Mouse (Mus musculus) intestine, embryonic 16.5 days (tissue): ENCODE measurements around the gene Hoxd3. TPM values are rescaled to one million over a fixed set of nuclear protein-coding genes. Genes with fewer than 3 reads are reported as not detected.

Experiments
- ATAC-seq: fragments of 200-750 bp; cut with Nextera tagmentation; 2 replicates; pipeline ENCODE4 v1.8.0; 2017; ENCODE audit warnings: moderate TSS enrichment, moderate library complexity
- H3K27ac ChIP-seq: fragments of 300-500 bp; sonication (generic); 2 replicates; pipeline ENCODE4 v1.5.1; 2014; ENCODE audit warnings: mild to moderate bottlenecking, low read length
- H3K27me3 ChIP-seq: fragments of 300-500 bp; sonication (generic); replicated peaks from 2 replicates; pipeline ENCODE4 v1.6.1; 2014; ENCODE audit warnings: low read length, control low read depth, mixed read lengths; ENCODE audit not compliant: control insufficient read depth, insufficient read depth
- H3K36me3 ChIP-seq: fragments of 300-500 bp; sonication (generic); 2 replicates; pipeline ENCODE4 v1.6.1; 2014; ENCODE audit warnings: low read length, control low read depth; ENCODE audit not compliant: control insufficient read depth, insufficient read depth
- H3K4me1 ChIP-seq: fragments of 300-500 bp; sonication (generic); 2 replicates; pipeline ENCODE4 v1.6.1; 2014; ENCODE audit warnings: low read length, control low read depth, mixed read lengths; ENCODE audit not compliant: control insufficient read depth, insufficient read depth
- H3K4me2 ChIP-seq: fragments of 300-500 bp; sonication (generic); 2 replicates; pipeline ENCODE4 v1.6.1; 2014; ENCODE audit warnings: low read depth, low read length, control low read depth
- H3K4me3 ChIP-seq: fragments of 300-500 bp; sonication (generic); 2 replicates; pipeline ENCODE4 v1.5.1; 2014; ENCODE audit warnings: mild to moderate bottlenecking, low read length
- H3K9ac ChIP-seq: fragments of 300-500 bp; sonication (generic); 2 replicates; pipeline ENCODE4 v1.6.1; 2014; ENCODE audit warnings: low read depth, low read length
- H3K9me3 ChIP-seq: fragments of 300-500 bp; sonication (generic); 2 replicates; pipeline ENCODE4 v1.6.1; 2016; ENCODE audit warnings: low read length, control low read depth; ENCODE audit not compliant: control insufficient read depth
- WGBS: fragments of 180-500 bp; shearing (Covaris S2); extraction: QIAGEN DNeasy Blood & Tissue Kit; methylation state at CpG from one replicate; pipeline ENCODE4 v1.1.7; 2014; 5-methylcytosine and 5-hydroxymethylcytosine counted together
- polyA plus RNA-seq: library from polyadenylated mRNA; unstranded; fragments of >200 nt; fragmentation: Nextera tagmentation; extraction: Ambion mirVana; gene quantifications from 2 replicates; pipeline ENCODE4 v1.2.1, GENCODE M21; 2015

Gene Hoxd3
- polyA plus RNA-seq, 1 experiment from 2014 or later = 15.1 TPM

- 3% methylated on average over 16 of the region's 16 CpGs for WGBS
Measured at GRCm38 (mm10) chr2:74710929-74711543, 691 bp upstream of the Hoxd3 start.

GRCm38 (mm10) chr2:74713239-74714150 is 1.8 kb downstream of the Hoxd3 start:
- H3K4me1 ChIP-seq = peaks cover 7% of the 10 kb centered on the region; the same call in 1 of the 2 replicates
- no peak for ATAC-seq
- H3K36me3 ChIP-seq = no peaks in the 10 kb centered on the region
- peak overlapping the region; percentile 56 for H3K4me2 ChIP-seq
- no peaks in the 10 kb centered on the region for H3K9me3 ChIP-seq
- H3K4me3 ChIP-seq = peak overlapping the region; percentile 66
- no peak overlapping the region for H3K9ac ChIP-seq
- no peak overlapping the region for H3K27ac ChIP-seq
- WGBS = 20% methylated on average over 19 of the region's 19 CpGs
- peaks cover 40% of the 10 kb centered on the region for H3K27me3 ChIP-seq

More at GRCm38 (mm10) chr2:74710929-74711543, 691 bp upstream of the Hoxd3 start:
- peak overlapping the region; percentile 66 for H3K4me3 ChIP-seq
- H3K36me3 ChIP-seq = no peaks in the 10 kb centered on the region
- H3K27ac ChIP-seq = no peak overlapping the region
- H3K4me2 ChIP-seq = peak overlapping the region; percentile 43
- H3K4me1 ChIP-seq = peaks cover 7% of the 10 kb centered on the region; the same call in 1 of the 2 replicates
- H3K9ac ChIP-seq = peak overlapping the region; percentile 33; the same call in 1 of the 2 replicates
- H3K9me3 ChIP-seq = no peaks in the 10 kb centered on the region
- ATAC-seq = no peak
- peaks cover 54% of the 10 kb centered on the region for H3K27me3 ChIP-seq

GRCm38 (mm10) chr2:74714156-74714789 is 2.5 kb downstream of the Hoxd3 start:
- Histone ChIP-seq H3K36me3 (no peaks in the 10 kb centered on the region), H3K27ac (peak overlapping the region; percentile 33; the same call in 1 of the 2 replicates), H3K4me3 (peak overlapping the region; percentile 11; the same call in 1 of the 2 replicates), H3K27me3 (peaks cover 33% of the 10 kb centered on the region), H3K9me3 (no peaks in the 10 kb centered on the region), H3K4me1 (peaks cover 7% of the 10 kb centered on the region; the same call in 1 of the 2 replicates), H3K4me2 (peak overlapping the region; percentile 56), H3K9ac (no peak overlapping the region)
- 20% methylated on average over 18 of the region's 18 CpGs for WGBS
- ATAC-seq = no peak

- peak overlapping the region; percentile 33; the same call in 1 of the 2 replicates for H3K27ac ChIP-seq
- peak overlapping the region; percentile 11 for H3K4me3 ChIP-seq
- peaks cover 31% of the 10 kb centered on the region for H3K27me3 ChIP-seq
- no peaks in the 10 kb centered on the region for H3K9me3 ChIP-seq
- H3K36me3 ChIP-seq = no peaks in the 10 kb centered on the region
- peak; percentile 60 for ATAC-seq
- 5% methylated on average over 14 of the region's 14 CpGs for WGBS
- H3K9ac ChIP-seq = no peak overlapping the region
- peak overlapping the region; percentile 56 for H3K4me2 ChIP-seq
- H3K4me1 ChIP-seq = peaks cover 7% of the 10 kb centered on the region; the same call in 1 of the 2 replicates
Measured at GRCm38 (mm10) chr2:74714881-74715280, 3.2 kb downstream of the Hoxd3 start.

- H3K36me3 ChIP-seq = no peaks in the 10 kb centered on the region
- H3K4me2 ChIP-seq = peak overlapping the region; percentile 56
- H3K4me1 ChIP-seq = peaks cover 7% of the 10 kb centered on the region; the same call in 1 of the 2 replicates
- no peaks in the 10 kb centered on the region for H3K9me3 ChIP-seq
- H3K27ac ChIP-seq = no peak overlapping the region
- H3K9ac ChIP-seq = no peak overlapping the region
- peak; percentile 66 for ATAC-seq
- peak overlapping the region; percentile 29 for H3K4me3 ChIP-seq
- peaks cover 28% of the 10 kb centered on the region for H3K27me3 ChIP-seq
- WGBS = 3% methylated on average over 26 of the region's 26 CpGs
Measured at GRCm38 (mm10) chr2:74715504-74716241, 3.9 kb downstream of the Hoxd3 start.

GRCm38 (mm10) chr2:74720384-74720783 is 8.7 kb downstream of the Hoxd3 start:
- ATAC-seq = no peak
- H3K4me3 ChIP-seq = no peak overlapping the region
- H3K27me3 ChIP-seq = peaks cover 35% of the 10 kb centered on the region
- H3K9me3 ChIP-seq = no peaks in the 10 kb centered on the region
- H3K27ac ChIP-seq = no peak overlapping the region
- 26% methylated on average over 2 of the region's 2 CpGs for WGBS
- no peak overlapping the region for H3K9ac ChIP-seq
- H3K4me2 ChIP-seq = no peak overlapping the region
- H3K36me3 ChIP-seq = no peaks in the 10 kb centered on the region
- H3K4me1 ChIP-seq = peaks cover 14% of the 10 kb centered on the region; the same call in 1 of the 2 replicates

- Histone ChIP-seq H3K27ac (peak overlapping the region; percentile 16; the same call in 1 of the 2 replicates), H3K9ac (no peak overlapping the region), H3K36me3 (no peaks in the 10 kb centered on the region), H3K4me1 (peaks cover 11% of the 10 kb centered on the region; the same call in 1 of the 2 replicates), H3K4me3 (no peak overlapping the region), H3K4me2 (no peak overlapping the region), H3K9me3 (no peaks in the 10 kb centered on the region), H3K27me3 (peaks cover 39% of the 10 kb centered on the region)
- WGBS = 34% methylated on average over 5 of the region's 5 CpGs
- peak; percentile 74 for ATAC-seq
Measured at GRCm38 (mm10) chr2:74720955-74721491, 9.3 kb downstream of the Hoxd3 start.

- Histone ChIP-seq H3K36me3 (no peaks in the 10 kb centered on the region), H3K4me2 (0 out of 2 replicates have a peak overlapping the region, but pooled peaks have one; percentile 2), H3K27ac (no peak overlapping the region), H3K4me3 (peak overlapping the region; percentile 3; the same call in 1 of the 2 replicates), H3K4me1 (peaks cover 11% of the 10 kb centered on the region; the same call in 1 of the 2 replicates), H3K27me3 (peaks cover 44% of the 10 kb centered on the region), H3K9me3 (no peaks in the 10 kb centered on the region), H3K9ac (no peak overlapping the region)
- no peak for ATAC-seq
- WGBS = 5% methylated on average over 6 of the region's 6 CpGs
Measured at GRCm38 (mm10) chr2:74721882-74722281, 10.2 kb downstream of the Hoxd3 start.
